Mouse (Mus musculus) liver, embryonic 15.5 days (tissue): Measurements from ENCODE around the gene Arid5b. TPM values are rescaled to one million over a fixed set of nuclear protein-coding genes. Genes with fewer than 3 reads are reported as not detected.

Experiments
- ATAC-seq: fragments of 200-750 bp; cut with Nextera tagmentation; 2 replicates; pipeline ENCODE4 v1.8.0; 2017; ENCODE audit warnings: moderate number of reproducible peaks, mild to moderate bottlenecking, moderate library complexity; ENCODE audit not compliant: insufficient read depth
- H3K27ac ChIP-seq: fragments of 300-500 bp; sonication (generic); replicated peaks from 2 replicates; pipeline ENCODE4 v1.5.1; 2015; ENCODE audit warnings: mild to moderate bottlenecking, inconsistent platforms
- H3K27me3 ChIP-seq: fragments of 300-500 bp; sonication (generic); 2 replicates; pipeline ENCODE4 v1.6.1; 2015; ENCODE audit warnings: mild to moderate bottlenecking, inconsistent platforms
- H3K36me3 ChIP-seq: fragments of 300-500 bp; sonication (generic); replicated peaks from 2 replicates; pipeline ENCODE4 v1.6.1; 2015; ENCODE audit warnings: moderate library complexity, mild to moderate bottlenecking, inconsistent platforms
- H3K4me1 ChIP-seq: fragments of 300-500 bp; sonication (generic); replicated peaks from 2 replicates; pipeline ENCODE4 v1.6.1; 2015; ENCODE audit warnings: inconsistent platforms
- H3K4me2 ChIP-seq: fragments of 300-500 bp; sonication (generic); 2 replicates; pipeline ENCODE4 v1.6.1; 2015; ENCODE audit warnings: moderate library complexity, mild to moderate bottlenecking, inconsistent platforms
- H3K4me3 ChIP-seq: fragments of 300-500 bp; sonication (generic); replicated peaks from 2 replicates; pipeline ENCODE4 v1.5.1; 2015; ENCODE audit warnings: mild to moderate bottlenecking, inconsistent platforms
- H3K9ac ChIP-seq: fragments of 300-500 bp; sonication (generic); 2 replicates; pipeline ENCODE4 v1.6.1; 2015; ENCODE audit warnings: moderate library complexity, mild to moderate bottlenecking, inconsistent platforms
- H3K9me3 ChIP-seq: fragments of 300-500 bp; sonication (generic); replicated peaks from 2 replicates; pipeline ENCODE4 v1.6.1; 2016; ENCODE audit warnings: inconsistent platforms
- WGBS: fragments of 180-500 bp; shearing (Covaris S2); methylation state at CpG from one replicate; pipeline ENCODE4 v1.1.7; 2015; ENCODE audit warnings: mixed read lengths; ENCODE audit not compliant: insufficient replicate concordance; 5-methylcytosine and 5-hydroxymethylcytosine counted together
- polyA plus RNA-seq: library from polyadenylated mRNA; unstranded; fragments of >200 nt; fragmentation: Nextera tagmentation; extraction: Ambion mirVana; gene quantifications from 2 replicates; pipeline ENCODE4 v1.2.1, GENCODE M21; 2015

Arid5b gene
- polyA plus RNA-seq, 1 experiment from 2014 or later: 5.8 TPM

GRCm38 (mm10) chr10:68230653-68231384 lies 47.7 kb downstream of the Arid5b start:
- H3K4me2 ChIP-seq: 0 out of 2 replicates have a peak overlapping the region, but pooled peaks have one; percentile 20

GRCm38 (mm10) chr10:68229640-68230565 lies 48.6 kb downstream of the Arid5b start:
- Histone ChIP-seq H3K9me3 (no peaks in the 10 kb centered on the region), H3K9ac (no peak overlapping the region), H3K27ac (peak overlapping the region; percentile 51), H3K4me2 (no peak overlapping the region), H3K36me3 (no peaks in the 10 kb centered on the region), H3K4me1 (peaks cover 6% of the 10 kb centered on the region; the same call in 1 of the 2 replicates), H3K27me3 (no peaks in the 10 kb centered on the region), H3K4me3 (no peak overlapping the region)
- 61% methylated on average over 22 of the region's 22 CpGs for WGBS
- peak; percentile 33; the same call in 1 of the 2 replicates for ATAC-seq

More at GRCm38 (mm10) chr10:68230653-68231384, 47.7 kb downstream of the Arid5b start:
- H3K9ac ChIP-seq: no peak overlapping the region
- no peaks in the 10 kb centered on the region for H3K27me3 ChIP-seq
- H3K4me1 ChIP-seq: peaks cover 6% of the 10 kb centered on the region; the same call in 1 of the 2 replicates
- H3K4me3 ChIP-seq: no peak overlapping the region
- WGBS: 69% methylated on average over 13 of the region's 13 CpGs
- ATAC-seq: no peak
- H3K9me3 ChIP-seq: no peaks in the 10 kb centered on the region
- no peaks in the 10 kb centered on the region for H3K36me3 ChIP-seq
- H3K27ac ChIP-seq: peak overlapping the region; percentile 67

- no peaks in the 10 kb centered on the region for H3K36me3 ChIP-seq
- no peak overlapping the region for H3K27ac ChIP-seq
- WGBS: 62% methylated on average over 2 of the region's 2 CpGs
- no peaks in the 10 kb centered on the region for H3K27me3 ChIP-seq
- no peak for ATAC-seq
- H3K9ac ChIP-seq: no peak overlapping the region
- H3K4me3 ChIP-seq: no peak overlapping the region
- peaks cover 8% of the 10 kb centered on the region; the same call in 1 of the 2 replicates for H3K4me1 ChIP-seq
- no peaks in the 10 kb centered on the region for H3K9me3 ChIP-seq
- no peak overlapping the region for H3K4me2 ChIP-seq
Measured at GRCm38 (mm10) chr10:68222676-68223075, 55.9 kb downstream of the Arid5b start.

GRCm38 (mm10) chr10:68222012-68222411 lies 56.5 kb downstream of the Arid5b start:
- 49% methylated on average over 3 of the region's 3 CpGs for WGBS
- Histone ChIP-seq H3K9me3 (no peaks in the 10 kb centered on the region), H3K36me3 (peaks cover 3% of the 10 kb centered on the region; the same call in 1 of the 2 replicates), H3K4me3 (no peak overlapping the region), H3K4me1 (peaks cover 8% of the 10 kb centered on the region; the same call in 1 of the 2 replicates), H3K9ac (no peak overlapping the region), H3K27me3 (no peaks in the 10 kb centered on the region), H3K4me2 (no peak overlapping the region), H3K27ac (no peak overlapping the region)
- no peak for ATAC-seq

- ATAC-seq: no peak
- Histone ChIP-seq H3K4me3 (no peak overlapping the region), H3K27ac (peak overlapping the region; percentile 53), H3K9me3 (no peaks in the 10 kb centered on the region), H3K4me2 (no peak overlapping the region), H3K9ac (no peak overlapping the region), H3K27me3 (no peaks in the 10 kb centered on the region), H3K36me3 (peaks cover 9% of the 10 kb centered on the region; the same call in 1 of the 2 replicates), H3K4me1 (peaks cover 8% of the 10 kb centered on the region; the same call in 1 of the 2 replicates)
- 60% methylated on average over 9 of the region's 9 CpGs for WGBS
Measured at GRCm38 (mm10) chr10:68219327-68219726, 59.2 kb downstream of the Arid5b start.

GRCm38 (mm10) chr10:68218678-68219077 lies 59.9 kb downstream of the Arid5b start:
- Histone ChIP-seq H3K4me3 (no peak overlapping the region), H3K36me3 (peaks cover 9% of the 10 kb centered on the region; the same call in 1 of the 2 replicates), H3K27me3 (no peaks in the 10 kb centered on the region), H3K9ac (no peak overlapping the region), H3K4me1 (peaks cover 8% of the 10 kb centered on the region; the same call in 1 of the 2 replicates), H3K27ac (peak overlapping the region; percentile 53; the same call in 1 of the 2 replicates), H3K9me3 (no peaks in the 10 kb centered on the region), H3K4me2 (no peak overlapping the region)
- ATAC-seq: peak; percentile 42; the same call in 1 of the 2 replicates
- WGBS: 47% methylated on average over 4 of the region's 4 CpGs

GRCm38 (mm10) chr10:68214809-68215468 lies 63.6 kb downstream of the Arid5b start:
- H3K9me3 ChIP-seq: no peaks in the 10 kb centered on the region
- H3K4me3 ChIP-seq: no peak overlapping the region
- ATAC-seq: no peak
- peaks cover 9% of the 10 kb centered on the region; the same call in 1 of the 2 replicates for H3K36me3 ChIP-seq
- peaks cover 7% of the 10 kb centered on the region for H3K4me1 ChIP-seq
- H3K9ac ChIP-seq: no peak overlapping the region
- H3K27me3 ChIP-seq: no peaks in the 10 kb centered on the region
- H3K4me2 ChIP-seq: no peak overlapping the region
- 72% methylated on average over 9 of the region's 9 CpGs for WGBS
- H3K27ac ChIP-seq: no peak overlapping the region

- peaks cover 8% of the 10 kb centered on the region; the same call in 1 of the 2 replicates for H3K36me3 ChIP-seq
- no peak overlapping the region for H3K4me2 ChIP-seq
- H3K27ac ChIP-seq: peak overlapping the region; percentile 38
- no peak for ATAC-seq
- WGBS: 52% methylated on average over 10 of the region's 10 CpGs
- H3K4me1 ChIP-seq: no peaks in the 10 kb centered on the region; the same call in 1 of the 2 replicates
- no peaks in the 10 kb centered on the region for H3K9me3 ChIP-seq
- H3K27me3 ChIP-seq: no peaks in the 10 kb centered on the region
- no peak overlapping the region for H3K4me3 ChIP-seq
- H3K9ac ChIP-seq: no peak overlapping the region
Measured at GRCm38 (mm10) chr10:68212061-68212915, 66.3 kb downstream of the Arid5b start.

- H3K4me3 ChIP-seq: no peak overlapping the region
- no peak overlapping the region for H3K4me2 ChIP-seq
- H3K27me3 ChIP-seq: no peaks in the 10 kb centered on the region
- WGBS: 23% methylated on average over 2 of the region's 2 CpGs
- 0 out of 2 replicates have a peak, but pooled peaks cover 3% of the 10 kb centered on the region for H3K36me3 ChIP-seq
- H3K27ac ChIP-seq: peak overlapping the region; percentile 38; the same call in 1 of the 2 replicates
- peak; percentile 64 for ATAC-seq
- H3K4me1 ChIP-seq: no peaks in the 10 kb centered on the region; the same call in 1 of the 2 replicates
- no peaks in the 10 kb centered on the region for H3K9me3 ChIP-seq
- H3K9ac ChIP-seq: no peak overlapping the region
Measured at GRCm38 (mm10) chr10:68211514-68211913, 67.0 kb downstream of the Arid5b start.
